Mouse (Mus musculus) CH12.LX (cell line): ENCODE data around the gene Rpl36al. TPM values are rescaled to one million over a fixed set of nuclear protein-coding genes. Genes with fewer than 3 reads are reported as not detected.

Experiments used
- DNase-seq: peaks from one replicate; pipeline ENCODE4 v3.0.0-alpha.2; 2013; ENCODE audit errors: extremely low read depth
- H3K27ac ChIP-seq: 2 replicates; pipeline ENCODE4 v1.5.1; 2012; ENCODE audit warnings: low read depth, mild to moderate bottlenecking, control low read depth, moderate library complexity; ENCODE audit not compliant: insufficient read depth
- H3K27me3 ChIP-seq: replicated peaks from 2 replicates; pipeline ENCODE3; 2012; ENCODE audit warnings: inconsistent platforms
- H3K36me3 ChIP-seq, 2 experiments: replicated peaks in 1 of 2; 2 replicates each; pipeline versions ENCODE3 to v1.6.1; 2012; ENCODE audit warnings: inconsistent platforms in 1 of 2, low read length in 1 of 2, mild to moderate bottlenecking in 1 of 2, mixed read lengths in 1 of 2, moderate library complexity in 1 of 2; ENCODE audit not compliant: control insufficient read depth in 1 of 2, insufficient read depth in 1 of 2
- H3K4me1 ChIP-seq, 2 experiments: 2 replicates each; pipeline ENCODE4 v1.6.1; 2012; ENCODE audit warnings: inconsistent platforms in 1 of 2, moderate library complexity in 1 of 2; ENCODE audit not compliant: insufficient read depth in 2 of 2, control insufficient read depth in 1 of 2
- H3K4me2 ChIP-seq: 2 replicates; pipeline ENCODE4 v1.6.1; 2012; ENCODE audit warnings: low read depth, mild to moderate bottlenecking, control low read depth; ENCODE audit not compliant: poor library complexity, insufficient read depth, severe bottlenecking
- H3K4me3 ChIP-seq, 3 experiments: fragments of 150-350 bp in 1 of 3; sonication (generic) in 1 of 3; replicated peaks in 1 of 3; 2 replicates each; pipeline versions ENCODE3 to v1.5.1; 2011 to 2012; ENCODE audit warnings: low read depth in 2 of 3, low read length in 2 of 3, mild to moderate bottlenecking in 2 of 3, moderate library complexity in 2 of 3, control low read depth in 1 of 3, improper control_type of control experiment in 1 of 3, inconsistent platforms in 1 of 3, mixed read lengths in 1 of 3; ENCODE audit not compliant: poor library complexity in 1 of 3
- H3K79me2 ChIP-seq: replicated peaks from 2 replicates; pipeline ENCODE4 v1.6.1; 2012; ENCODE audit warnings: mild to moderate bottlenecking, moderate library complexity; ENCODE audit not compliant: control insufficient read depth, poor library complexity, insufficient read depth, severe bottlenecking; ENCODE audit errors: extremely low read depth
- H3K9ac ChIP-seq: 2 replicates; pipeline ENCODE4 v1.6.1; 2012; ENCODE audit warnings: low read depth, mild to moderate bottlenecking, control low read depth, moderate library complexity; ENCODE audit not compliant: insufficient read depth
- H3K9me3 ChIP-seq: replicated peaks from 2 replicates; pipeline ENCODE3; 2012; ENCODE audit warnings: low read length, inconsistent platforms, mixed read lengths
- BHLHE40 ChIP-seq: IDR thresholded peaks from 2 replicates; pipeline ENCODE4 v1.6.1; 2011; ENCODE audit warnings: mild to moderate bottlenecking, low read depth, low read length, improper control_type of control experiment
- CHD2 ChIP-seq: IDR thresholded peaks from 2 replicates; pipeline ENCODE4 v1.6.1; 2011; ENCODE audit warnings: low read length, improper control_type of control experiment
- CTCF ChIP-seq, 2 experiments: IDR thresholded peaks in 1 of 2; conservative IDR thresholded peaks in 1 of 2; 2 replicates each; pipeline ENCODE4 v1.5.1; 2011 to 2012; ENCODE audit warnings: low read depth in 2 of 2, low read length in 2 of 2, improper control_type of control experiment in 1 of 2, inconsistent platforms in 1 of 2, mild to moderate bottlenecking in 1 of 2, moderate library complexity in 1 of 2
- ELF1 ChIP-seq: IDR thresholded peaks from 2 replicates; pipeline ENCODE4 v1.6.1; 2014; ENCODE audit warnings: low read depth, mild to moderate bottlenecking, inconsistent platforms, low read length, improper control_type of control experiment
- EP300 ChIP-seq: IDR thresholded peaks from 2 replicates; pipeline ENCODE4 v1.6.1; 2011; ENCODE audit warnings: low read length, improper control_type of control experiment
- GABPA ChIP-seq: IDR thresholded peaks from 2 replicates; pipeline ENCODE4 v1.6.1; 2012; ENCODE audit warnings: low read depth, low read length, improper control_type of control experiment, inconsistent platforms; ENCODE audit not compliant: insufficient replicate concordance
- HCFC1 ChIP-seq: IDR thresholded peaks from 2 replicates; pipeline ENCODE4 v1.6.1; 2012; ENCODE audit warnings: low read depth, mild to moderate bottlenecking, inconsistent platforms, low read length, improper control_type of control experiment
- IRF4 ChIP-seq: IDR thresholded peaks from 2 replicates; pipeline ENCODE4 v1.6.1; 2014; ENCODE audit warnings: low read depth, mild to moderate bottlenecking, inconsistent platforms, low read length, improper control_type of control experiment
- JUND ChIP-seq: conservative IDR thresholded peaks from 2 replicates; pipeline ENCODE4 v1.6.1; 2011; ENCODE audit warnings: low read depth, low read length, improper control_type of control experiment
- MEF2A ChIP-seq: IDR thresholded peaks from 2 replicates; pipeline ENCODE4 v1.6.1; 2014; ENCODE audit warnings: low read depth, mild to moderate bottlenecking, inconsistent platforms, low read length, improper control_type of control experiment, borderline replicate concordance
- MYC ChIP-seq: IDR thresholded peaks from 2 replicates; pipeline ENCODE4 v1.6.1; 2011; ENCODE audit warnings: low read depth, mild to moderate bottlenecking, improper control_type of control experiment, low read length
- PAX5 ChIP-seq: IDR thresholded peaks from 2 replicates; pipeline ENCODE4 v1.6.1; 2012; ENCODE audit warnings: low read length, inconsistent platforms, mixed read lengths
- POLR2A ChIP-seq: IDR thresholded peaks from 2 replicates; pipeline ENCODE4 v1.6.1; 2011; ENCODE audit warnings: low read depth, mild to moderate bottlenecking, improper control_type of control experiment, low read length
- RAD21 ChIP-seq: IDR thresholded peaks from 2 replicates; pipeline ENCODE4 v1.6.1; 2011; ENCODE audit warnings: low read depth, mild to moderate bottlenecking, low read length, improper control_type of control experiment, moderate library complexity
- SIN3A ChIP-seq: IDR thresholded peaks from 2 replicates; pipeline ENCODE4 v1.6.1; 2012; ENCODE audit warnings: low read length, improper control_type of control experiment, inconsistent platforms
- SMC3 ChIP-seq: IDR thresholded peaks from 2 replicates; pipeline ENCODE4 v1.6.1; 2011; ENCODE audit warnings: low read depth, low read length, improper control_type of control experiment
- TBP ChIP-seq: conservative IDR thresholded peaks from 2 replicates; pipeline ENCODE4 v1.6.1; 2011; ENCODE audit warnings: low read depth, low read length, improper control_type of control experiment
- TCF12 ChIP-seq: IDR thresholded peaks from 2 replicates; pipeline ENCODE4 v1.6.1; 2014; ENCODE audit warnings: low read depth, mild to moderate bottlenecking, inconsistent platforms, low read length, improper control_type of control experiment
- UBTF ChIP-seq: IDR thresholded peaks from 2 replicates; pipeline ENCODE4 v1.6.1; 2012; ENCODE audit warnings: low read depth, mild to moderate bottlenecking, inconsistent platforms, low read length, improper control_type of control experiment, moderate library complexity
- USF2 ChIP-seq: conservative IDR thresholded peaks from 2 replicates; pipeline ENCODE4 v1.6.1; 2011; ENCODE audit warnings: low read depth, low read length, improper control_type of control experiment
- ZC3H11A ChIP-seq: IDR thresholded peaks from 2 replicates; pipeline ENCODE4 v1.6.1; 2012; ENCODE audit warnings: low read depth, mild to moderate bottlenecking, inconsistent platforms, low read length, improper control_type of control experiment
- ZKSCAN1 ChIP-seq: IDR thresholded peaks from 2 replicates; pipeline ENCODE4 v1.6.1; 2012; ENCODE audit warnings: low read depth, inconsistent platforms, low read length, improper control_type of control experiment, borderline replicate concordance
- ZMIZ1 ChIP-seq: IDR thresholded peaks from 2 replicates; pipeline ENCODE4 v1.6.1; 2012; ENCODE audit warnings: low read depth, mild to moderate bottlenecking, inconsistent platforms, low read length, improper control_type of control experiment
- dilution Hi-C: fragments of 300-500 bp; cut with MboI; formaldehyde crosslinking; loops from 2 replicates; pipeline ENCODE4 v1.14.3; 2020; ENCODE audit warnings: low sequenced_read_pairs; ENCODE audit not compliant: extremely low pct_unique_long_range_greater_than_20kb, extremely low pct_ligation_motif_present
- in situ Hi-C: fragments of 300-500 bp; cut with MboI; formaldehyde crosslinking; loops from 3 replicates; pipeline ENCODE4 v1.14.3; 2019; ENCODE audit warnings: low sequenced_read_pairs, low pct_ligation_motif_present, low pct_unique_long_range_greater_than_20kb, mixed read lengths
- polyA plus RNA-seq: library from polyadenylated mRNA; unstranded; fragments of >175 nt; gene quantifications from 2 replicates; pipeline ENCODE4 v1.2.1, GENCODE M21; 2012; ENCODE audit warnings: low read depth; ENCODE audit not compliant: insufficient read length
- total RNA-seq, 2 experiments: library from RNA; depleted of rRNA; stranded (reverse); fragments of 300-350 nt in 1 of 2; fragments of >200 nt in 1 of 2; gene quantifications; 2 replicates each; pipeline ENCODE4 v1.2.3; 2012 to 2014

Rpl36al gene
- total and polyA plus RNA-seq, 3 experiments, result 828 to 1,571 (median 1,263) TPM

- TF ChIP-seq CTCF (conservative IDR thresholded peaks at IDR 0.05 in 1 of 2, IDR thresholded peaks at IDR 0.05 in 1 of 2; ENCODE audit: low read depth in 2 of 2, low read length in 2 of 2), result peak in 1 of 2 experiments; percentile 52; a peak in 2 of 4 replicates
- no peak for TF ChIP-seq ELF1
- TF ChIP-seq CHD2, result no peak
- no peak for TF ChIP-seq UBTF
- TF ChIP-seq BHLHE40, result no peak
- TF ChIP-seq USF2, result no peak
- TF ChIP-seq MYC, result 0 out of 2 replicates have a peak, but pooled peaks have one; percentile 40
- no peak for TF ChIP-seq TCF12
- TF ChIP-seq RAD21, result peak; percentile 17
- no peak for TF ChIP-seq ZC3H11A
- TF ChIP-seq, all 38 proteins: peak for 3
- no peaks in the 10 kb centered on the region for H3K79me2 ChIP-seq
- no peak for DNase-seq
- H3K27ac ChIP-seq, result no peak overlapping the region
- H3K36me3 ChIP-seq, result peaks cover 26 to 65% of the 10 kb centered on the region in 2 experiments
- no peaks in the 10 kb centered on the region for H3K9me3 ChIP-seq
- no peaks in the 10 kb centered on the region for H3K27me3 ChIP-seq
- H3K4me3 ChIP-seq, result no peak overlapping the region
- in situ Hi-C loops, result loop anchor here (25.0 kb wide), 2 partner anchors 379 to 479 kb away; partner anchors contain the start of genes Sos2 and Vcpkmt
- no peak overlapping the region for H3K9ac ChIP-seq
- H3K4me2 ChIP-seq, result no peak overlapping the region
- dilution Hi-C loops, result no loop called here
- peaks cover 2 to 39% of the 10 kb centered on the region in 2 experiments; a peak in 3 of 4 replicates for H3K4me1 ChIP-seq
Observed at GRCm38 (mm10) chr12:69208520-69208919, 24.6 kb upstream of the Rpl36al start.

GRCm38 (mm10) chr12:69207926-69208325 lies 24.0 kb upstream of the Rpl36al start:
- Histone ChIP-seq H3K36me3 (peaks cover 28 to 69% of the 10 kb centered on the region in 2 experiments), H3K27me3 (no peaks in the 10 kb centered on the region), H3K9me3 (no peaks in the 10 kb centered on the region), H3K4me3 (no peak overlapping the region), H3K4me2 (no peak overlapping the region), H3K9ac (no peak overlapping the region), H3K79me2 (no peaks in the 10 kb centered on the region), H3K27ac (no peak overlapping the region), H3K4me1 (peaks cover 2 to 34% of the 10 kb centered on the region in 2 experiments; a peak in 3 of 4 replicates)
- in situ Hi-C loops, result loop anchor here (25.0 kb wide), 2 partner anchors 379 to 479 kb away; partner anchors contain the start of genes Sos2 and Vcpkmt
- TF ChIP-seq GABPA (no peak), ZKSCAN1 (no peak), POLR2A (no peak), TCF12 (no peak), PAX5 (no peak)
- no peak for DNase-seq
- dilution Hi-C loops, result no loop called here

- Histone ChIP-seq H3K27me3 (no peaks in the 10 kb centered on the region), H3K4me2 (no peak overlapping the region), H3K9me3 (no peaks in the 10 kb centered on the region), H3K27ac (no peak overlapping the region), H3K4me1 (peaks cover 2 to 31% of the 10 kb centered on the region in 2 experiments; a peak in 3 of 4 replicates), H3K4me3 (no peak overlapping the region), H3K9ac (no peak overlapping the region), H3K36me3 (peaks cover 29 to 73% of the 10 kb centered on the region in 2 experiments), H3K79me2 (no peaks in the 10 kb centered on the region)
- no peak for DNase-seq
- TF ChIP-seq SMC3 (no peak), TBP (no peak), HCFC1 (no peak), MEF2A (no peak), ZMIZ1 (no peak), JUND (no peak), ELF1 (no peak), USF2 (no peak), PAX5 (no peak), IRF4 (no peak), UBTF (no peak), EP300 (no peak), SIN3A (no peak)
- dilution Hi-C loops, result no loop called here
- in situ Hi-C loops, result loop anchor here (25.0 kb wide), 2 partner anchors 380 to 480 kb away; partner anchors contain the start of genes Sos2 and Vcpkmt
Observed at GRCm38 (mm10) chr12:69207396-69207795, 23.5 kb upstream of the Rpl36al start.
